Mouse (Mus musculus) heart, embryonic 13.5 days (tissue): Measurements from ENCODE around the gene Dpep2nb. TPM values are rescaled to one million over a fixed set of nuclear protein-coding genes. Genes with fewer than 3 reads are reported as not detected.
A peak's percentile ranks its signal among the peaks of the same experiment; 100 is the strongest.

ENCODE experiments used
- ATAC-seq: fragments of 200-750 bp; cut with Nextera tagmentation; 2 replicates; pipeline ENCODE4 v1.8.0; 2017; ENCODE audit warnings: moderate TSS enrichment; ENCODE audit not compliant: insufficient number of reproducible peaks, low FRiP score, low TSS enrichment; ENCODE audit errors: extremely low read depth
- H3K27ac ChIP-seq: fragments of 300-500 bp; sonication (generic); replicated peaks from 2 replicates; pipeline ENCODE4 v1.5.1; 2015; ENCODE audit warnings: moderate library complexity, mild to moderate bottlenecking, inconsistent platforms
- H3K27me3 ChIP-seq: fragments of 300-500 bp; sonication (generic); replicated peaks from 2 replicates; pipeline ENCODE4 v1.6.1; 2015; ENCODE audit warnings: mild to moderate bottlenecking, inconsistent platforms
- H3K36me3 ChIP-seq: fragments of 300-500 bp; sonication (generic); 2 replicates; pipeline ENCODE4 v1.6.1; 2015; ENCODE audit warnings: mild to moderate bottlenecking, inconsistent platforms
- H3K4me1 ChIP-seq: fragments of 300-500 bp; sonication (generic); 2 replicates; pipeline ENCODE4 v1.6.1; 2015; ENCODE audit warnings: inconsistent platforms
- H3K4me2 ChIP-seq: fragments of 300-500 bp; sonication (generic); 2 replicates; pipeline ENCODE4 v1.6.1; 2015; ENCODE audit warnings: inconsistent platforms, mild to moderate bottlenecking, moderate library complexity
- H3K4me3 ChIP-seq: fragments of 300-500 bp; sonication (generic); 2 replicates; pipeline ENCODE4 v1.5.1; 2015; ENCODE audit warnings: moderate library complexity, mild to moderate bottlenecking, inconsistent platforms
- H3K9ac ChIP-seq: fragments of 300-500 bp; sonication (generic); 2 replicates; pipeline ENCODE4 v1.6.1; 2015; ENCODE audit warnings: inconsistent platforms, mild to moderate bottlenecking, moderate library complexity
- H3K9me3 ChIP-seq: fragments of 300-500 bp; sonication (generic); 2 replicates; pipeline ENCODE4 v1.6.1; 2016; ENCODE audit warnings: inconsistent platforms
- WGBS: fragments of 180-500 bp; shearing (Covaris S2); methylation state at CpG from one replicate; pipeline ENCODE4 v1.1.7; 2015; ENCODE audit warnings: mixed read lengths; 5-methylcytosine and 5-hydroxymethylcytosine counted together
- polyA plus RNA-seq: library from polyadenylated mRNA; unstranded; fragments of >200 nt; fragmentation: Nextera tagmentation; extraction: Ambion mirVana; gene quantifications from 2 replicates; pipeline ENCODE4 v1.2.1, GENCODE M21; 2015

The Dpep2nb gene
- 0.22 and 0.35 TPM in 2 replicates for polyA plus RNA-seq

GRCm38 (mm10) chr8:106005875-106006274, at the start of gene Dpep2nb:
Dpep2nb (minus strand) TSS chr8:106005975.
- H3K27me3 ChIP-seq: no peaks in the 10 kb centered on the region
- H3K4me2 ChIP-seq: no peak within 1 kb of the TSS
- H3K9ac ChIP-seq: no peak within 1 kb of the TSS
- 72% methylated on average over 4 of the region's 4 CpGs for WGBS
- no peak for ATAC-seq
- H3K4me1 ChIP-seq: peaks cover 13% of the 10 kb centered on the region
- H3K9me3 ChIP-seq: no peaks in the 10 kb centered on the region
- H3K27ac ChIP-seq: no peak within 1 kb of the TSS
- peaks cover 8% of the 10 kb centered on the region; the same call in 1 of the 2 replicates for H3K36me3 ChIP-seq
- no peak within 1 kb of the TSS for H3K4me3 ChIP-seq

- ATAC-seq: no peak
- Histone ChIP-seq H3K9ac (no peak overlapping the region), H3K27ac (no peak overlapping the region), H3K27me3 (no peaks in the 10 kb centered on the region), H3K4me1 (peaks cover 8% of the 10 kb centered on the region), H3K4me3 (no peak overlapping the region), H3K4me2 (no peak overlapping the region), H3K9me3 (no peaks in the 10 kb centered on the region), H3K36me3 (peaks cover 42% of the 10 kb centered on the region)
- WGBS: 52% methylated on average over 3 of the region's 3 CpGs
Observed at GRCm38 (mm10) chr8:106055038-106055437, 49.3 kb upstream of the Dpep2nb start.

- Histone ChIP-seq H3K9ac (0 out of 2 replicates have a peak overlapping the region, but pooled peaks have one; percentile 37), H3K4me1 (peaks cover 8% of the 10 kb centered on the region), H3K4me2 (no peak overlapping the region), H3K4me3 (no peak overlapping the region), H3K9me3 (no peaks in the 10 kb centered on the region), H3K27ac (no peak overlapping the region), H3K36me3 (peaks cover 48% of the 10 kb centered on the region), H3K27me3 (no peaks in the 10 kb centered on the region)
- no peak for ATAC-seq
- 59% methylated on average over 6 of the region's 6 CpGs for WGBS
Observed at GRCm38 (mm10) chr8:106054190-106054811, 48.5 kb upstream of the Dpep2nb start.

- Histone ChIP-seq H3K4me2 (no peak overlapping the region), H3K4me1 (no peaks in the 10 kb centered on the region), H3K36me3 (peaks cover 53% of the 10 kb centered on the region), H3K27ac (no peak overlapping the region), H3K9me3 (no peaks in the 10 kb centered on the region), H3K4me3 (no peak overlapping the region), H3K9ac (no peak overlapping the region), H3K27me3 (no peaks in the 10 kb centered on the region)
- no peak for ATAC-seq
- WGBS: 89% methylated on average over 9 of the region's 9 CpGs
Observed at GRCm38 (mm10) chr8:106052510-106053089, 46.8 kb upstream of the Dpep2nb start.

GRCm38 (mm10) chr8:106051068-106051467, 45.3 kb upstream of the Dpep2nb start:
- H3K27ac ChIP-seq: no peak overlapping the region
- 90% methylated on average over 3 of the region's 3 CpGs for WGBS
- no peak overlapping the region for H3K4me3 ChIP-seq
- ATAC-seq: no peak
- H3K4me2 ChIP-seq: no peak overlapping the region
- no peaks in the 10 kb centered on the region for H3K4me1 ChIP-seq
- H3K9me3 ChIP-seq: no peaks in the 10 kb centered on the region
- H3K36me3 ChIP-seq: peaks cover 59% of the 10 kb centered on the region
- H3K27me3 ChIP-seq: no peaks in the 10 kb centered on the region
- no peak overlapping the region; the same call in 1 of the 2 replicates for H3K9ac ChIP-seq

- WGBS: 85% methylated on average over 6 of the region's 6 CpGs
- H3K9ac ChIP-seq: no peak overlapping the region
- H3K4me2 ChIP-seq: no peak overlapping the region
- no peak overlapping the region for H3K4me3 ChIP-seq
- no peaks in the 10 kb centered on the region for H3K27me3 ChIP-seq
- H3K4me1 ChIP-seq: no peaks in the 10 kb centered on the region
- ATAC-seq: no peak
- no peak overlapping the region for H3K27ac ChIP-seq
- H3K36me3 ChIP-seq: peaks cover 67% of the 10 kb centered on the region
- no peaks in the 10 kb centered on the region for H3K9me3 ChIP-seq
Observed at GRCm38 (mm10) chr8:106049840-106050239, 44.1 kb upstream of the Dpep2nb start.

- Histone ChIP-seq H3K4me3 (no peak overlapping the region), H3K4me2 (no peak overlapping the region), H3K27me3 (no peaks in the 10 kb centered on the region), H3K4me1 (no peaks in the 10 kb centered on the region), H3K27ac (no peak overlapping the region), H3K9me3 (no peaks in the 10 kb centered on the region), H3K9ac (no peak overlapping the region), H3K36me3 (peaks cover 60% of the 10 kb centered on the region)
- ATAC-seq: no peak
- WGBS: 69% methylated on average over 5 of the region's 5 CpGs
Observed at GRCm38 (mm10) chr8:106047854-106048630, 42.3 kb upstream of the Dpep2nb start.

GRCm38 (mm10) chr8:106046872-106047559, 41.2 kb upstream of the Dpep2nb start:
- no peak for ATAC-seq
- 87% methylated on average over 11 of the region's 11 CpGs for WGBS
- no peaks in the 10 kb centered on the region for H3K27me3 ChIP-seq

GRCm38 (mm10) chr8:106044151-106044550, 38.4 kb upstream of the Dpep2nb start:
- Histone ChIP-seq H3K36me3 (peaks cover 29% of the 10 kb centered on the region; the same call in 1 of the 2 replicates), H3K4me3 (no peak overlapping the region), H3K27me3 (no peaks in the 10 kb centered on the region), H3K9me3 (no peaks in the 10 kb centered on the region), H3K4me2 (no peak overlapping the region), H3K27ac (no peak overlapping the region), H3K9ac (no peak overlapping the region; the same call in 1 of the 2 replicates), H3K4me1 (no peaks in the 10 kb centered on the region)
- ATAC-seq: no peak
- WGBS: 63% methylated on average over 3 of the region's 3 CpGs

More at GRCm38 (mm10) chr8:106046872-106047559, 41.2 kb upstream of the Dpep2nb start:
- H3K9me3 ChIP-seq: no peaks in the 10 kb centered on the region
- H3K4me3 ChIP-seq: no peak overlapping the region
- H3K36me3 ChIP-seq: peaks cover 53% of the 10 kb centered on the region
- H3K27ac ChIP-seq: no peak overlapping the region
- H3K4me1 ChIP-seq: no peaks in the 10 kb centered on the region
- H3K4me2 ChIP-seq: no peak overlapping the region
- H3K9ac ChIP-seq: no peak overlapping the region

GRCm38 (mm10) chr8:106043055-106043454, 37.3 kb upstream of the Dpep2nb start:
- H3K9ac ChIP-seq: no peak overlapping the region
- H3K27me3 ChIP-seq: no peaks in the 10 kb centered on the region
- no peaks in the 10 kb centered on the region for H3K9me3 ChIP-seq
- H3K27ac ChIP-seq: no peak overlapping the region
- H3K36me3 ChIP-seq: peaks cover 24% of the 10 kb centered on the region; the same call in 1 of the 2 replicates
- no peak for ATAC-seq
- H3K4me2 ChIP-seq: no peak overlapping the region
- 75% methylated on average over 2 of the region's 2 CpGs for WGBS
- H3K4me1 ChIP-seq: no peaks in the 10 kb centered on the region
- no peak overlapping the region for H3K4me3 ChIP-seq

- Histone ChIP-seq H3K27ac (no peak overlapping the region), H3K36me3 (peaks cover 31% of the 10 kb centered on the region), H3K9me3 (no peaks in the 10 kb centered on the region), H3K27me3 (no peaks in the 10 kb centered on the region), H3K9ac (no peak overlapping the region), H3K4me3 (no peak overlapping the region), H3K4me1 (no peaks in the 10 kb centered on the region), H3K4me2 (no peak overlapping the region)
- WGBS: 33% methylated on average over 4 of the region's 4 CpGs
- ATAC-seq: no peak
Observed at GRCm38 (mm10) chr8:106040218-106040617, 34.4 kb upstream of the Dpep2nb start.
